Mouse (Mus musculus) adrenal gland, postnatal 25 days (tissue): ENCODE measurements around the gene 2210016L21Rik. TPM values are rescaled to one million over a fixed set of nuclear protein-coding genes. Genes with fewer than 3 reads are reported as not detected.
A peak's percentile ranks its signal among the peaks of the same experiment; 100 is the strongest.
"Not testable (repeated sequence)": the region's sequence is repeated elsewhere in the genome, so short reads cannot be mapped to it uniquely, and the experiment has no call there.

Source experiments
- DNase-seq: peaks from one replicate; pipeline ENCODE4 v3.0.0; 2021; ENCODE audit warnings: mixed read lengths
- long read RNA-seq: library from polyadenylated mRNA; stranded (forward); transcript quantifications from one replicate; pipeline ENCODE4 v2.0.0, GENCODE M21; 2021
- total RNA-seq: library from RNA; stranded (reverse); gene quantifications from 2 replicates; pipeline ENCODE4 v1.2.3, GENCODE M21; 2021

The 2210016L21Rik gene
- 34.0 and 46.2 TPM in 2 replicates for total RNA-seq
- long read RNA-seq, transcript 2210016L21Rik-201 (6 exons, 2,607 nt) = major isoform, 26 of 28 reads
- long read RNA-seq, partial matches to known transcripts = 2 of 28 reads
- long read RNA-seq, other reads (novel, unspliced or antisense) = 0 of 28 reads

DNA sequence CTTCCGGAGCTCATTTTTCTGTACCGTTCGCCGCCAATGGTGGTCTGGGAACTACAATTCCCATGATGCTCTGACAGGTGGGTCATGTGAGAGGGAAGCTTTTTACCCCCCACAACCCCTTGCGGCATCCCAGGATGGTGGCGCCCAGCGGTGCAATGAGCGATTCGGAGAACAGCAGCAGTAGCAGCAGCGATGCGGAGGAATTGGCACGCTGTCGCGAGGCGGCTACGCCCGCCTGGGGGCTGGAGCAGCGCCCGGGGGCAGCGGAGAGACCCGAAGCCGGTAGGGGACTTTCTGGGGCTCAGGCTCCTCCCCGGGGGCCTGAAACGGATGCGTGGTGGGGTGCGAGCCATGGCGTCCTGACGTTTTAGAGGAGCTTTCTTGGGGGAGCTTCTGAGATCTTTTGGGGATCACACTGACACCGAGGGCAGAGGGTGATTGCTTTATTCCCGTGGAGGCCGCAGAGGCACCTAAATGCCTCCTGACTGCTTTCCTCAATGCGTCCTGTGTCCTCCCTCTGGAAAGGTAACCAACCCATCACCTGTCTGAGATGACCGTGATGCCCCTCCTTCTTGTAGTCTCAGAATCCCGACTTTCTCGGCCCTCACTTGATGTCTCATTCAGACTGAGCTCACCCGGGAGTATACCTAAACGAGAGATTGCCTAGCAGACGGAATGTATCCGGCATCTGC lies at the start of gene 2210016L21Rik:
2210016L21Rik (plus strand) TSS at position 85 of the 692 bp plus-strand sequence.
- DNase-seq = peak; percentile 77

DNA sequence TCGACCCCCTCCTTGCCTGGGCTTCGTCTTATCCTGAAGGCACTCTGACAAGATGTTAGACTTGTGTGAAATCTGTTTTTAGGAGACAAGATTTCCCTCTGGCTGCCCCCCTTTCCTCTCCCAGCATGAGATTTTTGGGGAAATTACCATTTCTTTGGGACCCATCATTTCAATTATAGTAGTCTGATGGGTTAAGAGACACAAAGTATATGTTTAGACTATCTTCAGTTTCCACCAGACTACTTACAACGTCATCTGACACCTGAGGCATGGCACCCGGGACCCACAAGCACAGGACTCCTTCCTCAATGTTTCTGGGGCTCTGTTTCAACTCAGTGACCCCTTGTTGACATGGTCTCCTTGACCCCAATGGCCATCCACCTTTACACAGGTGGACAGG lies 46.4 kb upstream of the 2210016L21Rik start:
- DNase-seq = no peak

DNA sequence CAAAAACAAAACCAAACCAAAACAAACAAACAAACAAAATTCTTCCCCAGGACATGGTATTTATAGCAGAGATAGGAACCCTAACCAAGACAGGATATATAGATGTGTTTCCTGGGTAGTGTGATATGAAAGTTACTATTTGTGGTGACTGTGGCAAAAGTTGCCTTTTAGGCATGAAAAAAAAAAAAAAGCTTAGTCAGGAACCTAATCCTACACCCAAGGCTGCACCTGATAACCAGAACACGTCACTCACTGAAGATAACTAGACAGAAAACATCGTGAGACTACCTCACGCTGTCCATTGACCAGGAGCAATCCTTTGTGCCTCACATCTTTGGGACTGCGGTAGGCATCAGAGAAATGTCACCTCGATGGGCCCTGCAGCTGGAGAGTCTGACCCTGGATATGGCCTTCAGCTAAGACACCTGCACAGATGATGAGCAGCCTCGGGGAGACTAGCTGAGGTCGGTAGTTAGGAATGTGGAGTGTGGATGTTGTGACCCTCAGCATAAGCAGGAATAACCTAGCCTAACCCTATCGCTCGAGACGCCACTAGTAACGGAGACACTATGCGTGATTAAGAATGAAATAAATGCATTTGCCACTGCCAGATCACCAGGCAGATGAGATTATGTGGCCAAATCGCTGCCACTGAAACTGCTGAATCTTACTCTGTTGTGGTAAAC lies 45.1 kb upstream of the 2210016L21Rik start, which contains the start of gene Oasl2:
Oasl2 (plus strand) TSS at position 249 of the 686 bp plus-strand sequence.
- no peak for DNase-seq

DNA sequence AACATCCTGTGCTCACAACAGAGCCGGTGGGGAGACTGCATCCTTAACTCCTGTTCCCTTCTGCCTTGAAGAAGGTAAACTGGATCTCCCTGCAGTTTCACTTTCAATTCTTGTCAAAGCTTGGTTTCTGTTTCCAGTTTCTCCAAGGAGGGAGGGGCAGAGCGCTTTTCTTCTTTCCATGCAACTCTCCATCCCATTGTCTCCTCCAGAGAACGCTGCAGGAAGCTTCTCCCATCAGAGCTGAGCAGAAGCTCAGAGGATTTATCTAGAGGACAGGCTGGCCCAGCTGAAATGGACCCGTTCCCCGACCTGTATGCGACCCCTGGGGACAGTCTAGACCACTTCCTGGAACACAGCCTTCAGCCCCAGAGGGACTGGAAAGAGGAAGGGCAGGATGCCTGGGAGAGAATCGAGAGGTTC lies 44.6 kb upstream of the 2210016L21Rik start:
- no peak for DNase-seq

DNA sequence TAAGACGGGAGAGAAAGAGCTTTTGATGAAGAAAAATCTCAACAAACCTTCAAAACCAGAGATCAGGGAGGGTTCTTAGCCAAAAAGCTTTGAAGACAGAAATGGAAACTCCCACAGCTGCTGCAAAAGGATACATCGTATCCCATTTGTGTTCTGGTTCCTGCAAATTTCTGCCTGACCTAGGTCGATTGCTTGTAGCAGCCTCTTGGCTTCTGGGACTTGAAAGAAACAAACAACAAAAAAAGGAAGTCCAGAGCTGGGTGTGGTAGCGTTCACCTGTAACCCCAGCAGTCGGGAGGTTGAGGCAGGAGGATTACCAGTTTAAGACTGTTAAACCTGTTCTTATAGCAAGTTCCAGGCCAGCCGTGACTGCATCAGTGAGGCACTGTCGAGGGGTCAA lies 43.1 kb upstream of the 2210016L21Rik start:
- DNase-seq = no peak

DNA sequence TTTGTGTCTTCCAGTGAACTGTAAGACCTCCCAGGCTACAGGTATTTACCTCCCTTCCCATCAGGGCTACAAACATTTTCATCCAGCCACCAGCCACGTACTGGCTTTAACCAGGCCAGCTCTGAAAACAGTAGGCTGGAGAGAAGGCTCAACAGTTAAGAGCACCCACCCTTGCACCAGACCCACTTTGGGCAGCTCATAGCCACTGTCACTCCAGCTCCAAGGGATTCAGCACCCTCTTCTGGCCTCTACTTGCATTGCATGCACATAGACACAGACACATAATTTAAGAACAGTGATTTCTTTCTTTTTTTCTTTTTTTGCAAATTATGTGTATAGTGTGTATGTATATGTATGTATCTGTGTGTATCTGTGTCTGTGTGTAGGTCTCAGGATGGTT lies 39.5 kb upstream of the 2210016L21Rik start:
- peak; percentile 35 for DNase-seq

DNA sequence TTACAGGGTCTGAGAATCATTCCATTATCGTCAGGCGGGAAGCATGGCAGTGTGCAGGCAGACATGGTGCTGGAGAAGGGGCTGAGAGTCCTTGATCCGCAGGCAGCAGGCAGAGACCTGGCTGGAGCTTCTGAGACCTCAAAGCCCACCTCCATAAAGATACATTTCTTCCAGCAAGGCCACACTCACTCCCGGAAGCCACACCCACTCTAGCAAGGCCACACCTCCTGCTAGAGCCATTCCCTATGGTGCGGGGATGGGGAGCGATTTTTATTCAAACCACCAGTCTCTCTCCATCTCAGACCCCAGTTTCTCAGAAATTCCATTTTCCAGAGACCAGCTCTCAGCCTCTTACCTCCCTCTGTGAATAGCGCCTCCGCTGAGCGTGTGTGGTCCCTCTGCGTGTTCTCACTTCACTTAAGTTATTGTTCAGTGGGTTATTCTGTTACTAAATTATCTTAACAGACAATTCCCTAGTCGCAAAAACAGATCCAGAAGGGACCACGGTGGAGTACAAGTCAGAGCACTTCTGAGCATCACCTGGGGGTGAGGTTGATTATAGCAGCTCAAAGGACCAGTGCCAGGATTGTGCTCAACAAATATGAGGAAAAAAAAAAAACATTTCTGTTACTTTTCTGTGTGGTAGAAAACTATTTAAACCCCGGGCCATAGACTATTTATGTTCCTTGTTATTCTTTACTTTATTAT lies 33.2 kb upstream of the 2210016L21Rik start:
- no peak for DNase-seq

DNA sequence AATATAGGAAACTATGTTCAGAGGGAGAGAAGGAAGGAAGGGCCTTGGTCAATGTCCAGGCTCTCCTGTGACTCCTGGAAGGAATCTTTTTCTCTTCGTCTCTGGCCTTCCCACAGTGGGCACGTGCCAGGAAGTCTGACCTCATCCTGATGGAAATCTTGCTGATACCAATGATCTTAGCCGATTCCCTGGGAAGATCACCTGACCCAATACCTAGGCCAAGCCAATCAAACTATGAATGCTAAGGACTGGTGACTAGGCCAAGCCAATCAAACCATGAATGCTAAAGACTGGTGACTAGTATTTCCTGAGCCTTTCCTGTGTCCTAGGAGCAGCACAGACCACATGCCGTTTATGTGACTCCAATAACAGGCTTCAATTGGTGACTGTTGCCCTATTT lies 28.3 kb upstream of the 2210016L21Rik start:
- no peak for DNase-seq

DNA sequence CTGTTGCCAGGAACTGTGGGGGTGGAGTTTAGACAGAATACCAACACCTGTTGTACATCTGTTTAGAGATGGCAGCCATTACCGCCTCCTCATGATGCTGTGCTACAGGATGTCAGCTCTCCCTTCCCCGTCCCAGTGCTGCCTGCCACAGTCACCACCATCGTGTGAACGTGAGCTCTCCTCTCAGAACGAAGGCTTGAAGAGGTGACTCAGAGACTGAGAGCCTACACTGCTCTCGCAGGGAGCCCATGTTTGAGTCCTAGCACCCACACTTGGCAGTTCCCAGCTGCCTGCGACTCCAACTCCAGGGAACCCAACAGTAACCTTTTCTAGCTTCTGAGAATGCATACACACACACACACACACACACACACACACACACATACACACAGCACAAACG lies 27.1 kb upstream of the 2210016L21Rik start:
- DNase-seq = no peak

DNA sequence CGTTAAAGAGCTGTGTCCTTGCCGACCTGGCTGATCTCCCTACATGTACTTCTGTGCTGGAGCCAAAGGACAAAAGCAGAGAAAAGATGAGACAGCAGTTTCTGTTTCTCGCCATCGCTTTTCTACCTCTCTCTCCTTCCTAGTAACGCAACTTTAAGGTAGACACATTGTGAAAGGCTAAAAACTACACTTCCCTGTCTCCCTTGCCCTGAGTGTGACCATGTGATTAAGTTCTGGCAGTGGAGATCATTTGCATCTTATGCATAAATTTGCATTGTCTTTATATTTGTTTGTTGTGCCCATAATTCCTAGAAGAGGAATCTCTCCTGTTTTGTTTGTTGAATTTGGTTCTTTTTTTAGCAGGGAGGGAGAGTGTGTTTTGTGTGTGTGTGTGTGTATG lies 26.1 kb upstream of the 2210016L21Rik start:
- DNase-seq = no peak

DNA sequence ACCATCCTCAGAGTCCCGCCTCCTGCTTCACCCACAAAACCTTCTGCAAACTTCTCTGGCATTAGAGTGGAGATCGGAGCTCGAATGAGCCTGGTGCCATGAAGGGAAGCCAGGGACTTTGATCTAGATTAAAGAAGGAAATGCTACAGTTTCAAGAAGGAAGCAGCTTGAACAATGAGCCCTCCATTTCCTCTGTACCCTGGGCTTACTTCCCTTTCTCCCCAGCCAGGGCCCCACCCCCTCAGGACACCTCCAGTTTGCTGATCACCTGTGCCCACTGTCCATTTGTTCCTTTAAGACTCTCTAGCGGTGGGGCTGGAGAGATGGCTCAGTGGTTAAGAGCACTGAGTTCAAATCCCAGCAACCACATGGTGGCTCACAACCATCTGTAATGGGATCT lies 25.2 kb upstream of the 2210016L21Rik start:
- no peak for DNase-seq

DNA sequence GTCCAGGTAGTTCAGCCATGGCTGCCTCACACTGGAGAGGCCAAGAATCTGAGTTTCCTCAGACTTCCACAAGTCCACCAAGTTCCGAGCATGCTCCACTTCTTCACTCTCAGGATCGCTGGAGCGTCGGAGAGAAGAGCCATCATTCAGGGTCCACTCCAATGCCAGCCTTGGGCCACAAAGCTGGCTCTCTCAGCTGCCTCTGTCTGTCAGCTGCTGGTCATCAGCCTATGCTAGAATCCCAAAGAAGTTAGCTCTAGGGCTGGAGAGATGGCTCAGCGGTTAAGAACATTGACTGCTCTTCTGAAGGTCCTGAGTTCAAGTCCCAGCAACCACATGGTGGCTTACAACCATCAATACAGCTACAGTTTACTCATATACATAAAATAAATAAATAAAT lies 24.6 kb upstream of the 2210016L21Rik start:
- DNase-seq = not testable (repeated sequence)

DNA sequence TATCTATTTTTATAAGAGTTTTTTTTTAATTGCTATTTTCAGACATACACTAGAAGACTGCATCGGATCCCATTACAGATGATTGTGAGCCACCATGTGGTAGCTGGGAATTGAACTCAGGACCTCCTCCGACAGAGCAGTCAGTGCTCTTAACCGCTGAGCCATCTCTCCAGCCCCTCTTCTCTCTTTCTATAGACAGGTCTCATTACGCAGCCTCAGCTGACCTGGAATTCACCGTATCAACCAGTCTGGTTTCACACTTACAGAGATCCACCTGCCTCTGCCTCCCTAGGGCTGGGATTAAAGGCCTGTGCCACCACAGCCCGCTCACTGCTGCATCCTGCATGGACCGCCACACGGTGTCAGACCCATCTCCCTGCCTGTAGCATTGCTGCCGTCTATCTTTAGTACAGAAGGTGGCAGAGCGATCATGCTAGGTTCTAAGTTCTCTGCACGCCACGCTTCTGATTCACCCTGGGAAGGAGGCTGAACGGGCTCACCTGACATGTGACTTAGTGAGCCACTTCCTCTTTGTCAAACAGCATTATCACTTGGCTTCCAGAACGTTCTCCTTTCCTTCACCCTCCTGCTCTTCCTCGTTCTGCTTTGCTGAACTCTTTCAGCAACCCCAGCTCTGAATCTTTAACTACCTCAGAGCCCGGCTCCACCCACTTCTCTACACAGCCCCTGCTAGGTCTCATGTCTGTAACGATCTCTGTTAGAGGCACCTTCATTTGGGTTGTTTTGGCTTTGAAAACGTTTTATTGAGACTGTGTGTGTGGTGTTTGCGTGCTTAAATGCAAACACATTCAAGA lies 20.2 kb upstream of the 2210016L21Rik start:
- DNase-seq = no peak

DNA sequence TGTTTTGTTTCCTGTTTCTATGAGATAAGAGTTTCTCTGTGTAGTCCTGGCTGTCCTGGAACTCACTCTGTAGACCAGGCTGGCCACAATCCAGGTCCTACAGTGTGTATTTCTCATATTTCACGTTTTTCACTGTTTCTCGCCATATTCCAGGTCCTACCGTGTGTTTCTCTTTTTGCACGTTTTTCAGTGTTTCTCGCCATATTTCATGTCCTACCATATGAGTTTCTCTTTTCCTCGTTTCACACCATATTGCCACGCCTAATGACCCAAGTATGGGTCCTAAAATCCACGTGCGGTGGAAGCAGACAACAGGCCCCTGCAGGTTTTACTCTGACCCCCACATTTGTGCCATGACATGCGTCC lies 19.6 kb upstream of the 2210016L21Rik start:
- DNase-seq = no peak

DNA sequence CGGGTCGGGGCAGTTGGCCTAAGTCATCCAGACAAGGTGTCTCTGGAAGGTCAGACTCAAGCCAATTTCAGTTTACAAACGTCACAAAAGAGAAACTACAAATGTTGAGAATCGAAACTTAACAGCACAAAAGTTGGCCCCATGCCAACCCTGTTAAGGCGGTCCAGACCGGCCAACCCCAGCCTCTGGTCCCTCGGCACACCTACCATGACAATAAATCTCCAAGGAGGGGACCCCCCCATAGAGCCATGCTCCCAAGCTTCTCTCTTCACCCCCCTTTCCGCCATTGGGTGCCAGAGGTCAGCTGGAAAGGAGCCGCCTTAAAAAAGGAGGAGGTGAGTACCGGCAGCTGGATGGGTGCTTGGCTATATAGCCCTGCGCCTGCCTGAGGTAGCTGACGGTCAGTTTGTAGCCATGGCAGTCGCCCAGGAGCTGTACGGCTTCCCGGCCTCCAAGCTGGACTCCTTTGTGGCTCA lies 18.9 kb upstream of the 2210016L21Rik start, which contains the start of gene Oasl1:
Oasl1 (plus strand) TSS at position 243 of the 476 bp plus-strand sequence.
- peak; percentile 43 for DNase-seq

DNA sequence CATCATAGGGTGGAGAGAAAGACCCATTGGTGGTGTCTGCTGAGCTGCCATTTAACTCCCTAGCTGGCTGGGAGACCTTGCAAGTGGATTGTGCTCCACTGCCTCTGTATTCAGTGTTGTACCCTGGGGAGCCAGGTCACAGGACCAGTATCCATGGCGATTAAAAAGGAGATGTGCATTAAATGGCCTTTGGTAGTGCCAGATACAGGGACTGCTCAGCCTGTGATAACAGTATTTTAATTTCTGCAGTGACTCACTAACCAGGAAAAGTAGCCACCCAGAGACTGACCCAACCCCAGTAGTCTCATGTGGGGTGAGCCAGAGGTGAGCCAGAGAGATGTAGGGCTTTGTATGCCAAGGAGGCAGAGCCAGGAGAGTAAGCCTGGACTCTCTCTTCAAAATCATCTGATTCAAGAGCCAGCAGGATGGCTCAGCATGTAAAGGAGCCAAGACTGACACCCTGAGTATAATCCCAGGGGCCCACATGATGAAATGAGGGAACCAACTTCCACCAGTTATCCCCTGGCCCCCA lies 15.7 kb upstream of the 2210016L21Rik start:
- DNase-seq = no peak

DNA sequence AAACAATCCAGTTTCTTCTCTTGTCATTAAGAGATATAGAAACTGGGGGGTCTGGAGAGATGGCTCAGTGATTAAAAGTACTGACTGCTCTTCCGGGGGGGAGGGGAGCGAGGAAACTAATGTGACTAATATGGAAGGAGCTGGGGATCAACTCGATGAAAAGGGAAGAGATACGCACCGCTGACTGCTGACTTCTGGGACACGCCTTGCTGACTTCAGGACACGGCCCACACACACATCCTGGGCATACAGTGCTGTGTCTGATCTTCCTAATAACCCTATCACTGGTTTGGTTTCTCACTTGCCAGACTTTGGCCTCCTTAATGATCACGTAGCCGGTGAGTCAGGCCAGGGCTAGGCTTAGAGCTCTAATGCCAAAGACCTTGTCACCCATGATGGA lies 15.2 kb upstream of the 2210016L21Rik start:
- DNase-seq = no peak

DNA sequence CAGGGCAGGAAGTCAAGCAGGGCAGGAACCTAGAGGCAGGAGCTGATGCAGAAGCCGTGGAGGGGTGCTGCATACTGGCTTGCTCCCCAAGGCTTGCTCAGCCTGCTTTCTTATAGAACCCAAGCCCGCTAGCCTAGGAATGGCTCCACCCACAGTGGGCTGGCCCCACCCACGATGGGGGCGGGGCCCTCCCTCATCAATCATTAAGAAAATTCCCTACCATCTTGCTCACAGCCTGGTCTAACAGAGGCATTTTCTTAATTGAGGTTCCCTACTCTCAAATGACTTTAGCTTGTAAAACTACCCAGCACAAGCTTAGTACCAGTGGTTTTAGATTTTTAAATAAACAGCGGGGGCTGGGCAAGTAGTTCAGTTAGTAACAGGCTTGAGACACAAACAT lies 10.3 kb upstream of the 2210016L21Rik start:
- DNase-seq = no peak

DNA sequence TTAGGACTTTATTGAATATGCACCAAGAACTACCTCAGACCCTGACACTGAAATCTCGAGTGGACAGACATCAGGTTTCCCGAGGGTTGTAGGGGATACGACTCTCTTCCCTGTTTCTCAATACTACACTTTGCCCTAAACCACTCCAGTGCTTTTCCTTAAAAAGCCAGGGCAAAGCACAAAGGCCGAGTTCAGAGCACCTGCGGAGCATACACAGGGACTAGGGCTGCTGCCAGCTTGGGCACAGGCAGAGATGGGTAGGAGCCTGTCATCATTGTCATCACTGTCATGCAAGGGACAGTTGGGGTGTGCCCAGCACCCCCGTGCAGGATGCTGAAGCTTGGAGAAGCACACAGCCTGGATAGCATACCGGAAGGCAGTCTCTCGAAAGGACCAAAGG lies 8.8 kb upstream of the 2210016L21Rik start:
- no peak for DNase-seq

DNA sequence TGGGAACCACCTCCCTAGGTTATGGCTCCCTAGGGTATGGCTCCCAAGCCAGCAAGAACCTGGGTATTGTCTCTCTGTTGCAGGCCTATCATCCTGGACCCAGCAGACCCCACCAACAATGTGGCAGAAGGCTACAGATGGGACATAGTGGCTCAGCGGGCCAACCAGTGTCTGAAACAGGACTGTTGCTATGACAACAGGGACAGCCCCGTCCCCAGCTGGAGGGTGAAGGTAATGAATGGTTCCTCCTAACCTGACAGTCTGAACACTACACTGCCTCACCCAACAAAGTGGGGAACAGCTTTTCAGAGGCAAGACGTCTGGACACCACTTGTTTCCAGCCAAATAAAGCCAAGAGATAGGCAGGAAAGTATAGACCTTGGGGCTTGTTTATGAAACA lies 6.1 kb upstream of the 2210016L21Rik start:
- DNase-seq = no peak

DNA sequence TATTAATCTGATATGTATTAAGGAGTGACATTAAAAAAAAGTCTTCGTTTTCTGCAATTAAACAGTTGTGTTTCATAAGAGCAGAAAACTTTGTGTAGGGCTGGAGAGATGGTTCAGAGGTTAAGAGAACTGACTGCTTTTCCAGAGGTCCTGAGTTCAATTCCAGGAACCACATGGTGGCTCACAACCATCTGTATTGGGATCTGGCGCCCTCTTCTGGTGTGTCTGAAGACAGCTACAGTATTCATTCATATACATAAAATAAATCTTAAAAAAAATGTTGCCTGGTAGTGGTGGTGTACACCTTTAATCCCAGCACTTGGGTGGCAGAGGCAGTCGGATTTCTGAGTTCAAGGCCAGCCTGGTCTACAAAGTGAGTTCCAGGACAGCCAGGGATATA lies 820 bp upstream of the 2210016L21Rik start:
- DNase-seq = not testable (repeated sequence)

DNA sequence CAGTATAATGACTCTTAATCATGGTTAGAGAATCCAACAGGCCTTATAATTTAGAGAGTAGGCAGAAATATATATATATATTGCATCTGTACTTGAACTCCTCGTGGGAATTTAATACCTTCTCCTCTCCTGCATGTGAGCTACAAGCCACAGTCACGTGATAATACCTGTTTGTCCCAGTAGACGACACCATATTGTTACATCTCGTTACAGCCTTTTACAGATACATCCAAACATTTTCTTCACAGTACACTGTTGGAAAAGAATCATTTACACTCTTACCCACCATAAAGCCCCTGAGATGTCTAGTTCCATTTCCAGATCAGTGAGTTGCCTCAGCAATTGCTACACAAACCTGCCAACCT lies 790 bp downstream of the 2210016L21Rik start:
- no peak for DNase-seq
